Mouse (Mus musculus) adrenal gland, adult (tissue): ENCODE data around the gene Myh7.

ENCODE experiments used
- DNase-seq, 2 experiments: peaks; one replicate each; pipeline ENCODE4 v3.0.0; 2022 to 2023; ENCODE audit warnings: low spot score in 1 of 2; ENCODE audit not compliant: inconsistent age in 2 of 2

Gene Myh7

GRCm38 (mm10) chr14:54925349-54926342, 68.8 kb downstream of the Myh7 start, which contains the start of gene Efs:
TSS of gene Efs (minus strand) at chr14:54926126.
- peak; percentile 31 to 70 for DNase-seq

- peak in 1 of 2 experiments; percentile 52 for DNase-seq
Observed at GRCm38 (mm10) chr14:54924641-54925348, 69.6 kb downstream of the Myh7 start.
